Mouse (Mus musculus) hindbrain, embryonic 14.5 days (tissue): ENCODE data around the gene Fam155a. TPM values are rescaled to one million over a fixed set of nuclear protein-coding genes. Genes with fewer than 3 reads are reported as not detected.
A peak's percentile ranks its signal among the peaks of the same experiment; 100 is the strongest.

Experiments
- ATAC-seq: fragments of 200-750 bp; cut with Nextera tagmentation; 2 replicates; pipeline ENCODE4 v1.8.0; 2017; ENCODE audit warnings: moderate number of reproducible peaks, mild to moderate bottlenecking, moderate TSS enrichment, moderate library complexity; ENCODE audit not compliant: low FRiP score
- DNase-seq: peaks from one replicate; pipeline ENCODE4 v3.0.0-alpha.2; 2015; ENCODE audit warnings: low spot score
- H3K27ac ChIP-seq: fragments of 300-500 bp; sonication (generic); 2 replicates; pipeline ENCODE4 v1.5.1; 2014; ENCODE audit warnings: mild to moderate bottlenecking, moderate library complexity
- H3K27me3 ChIP-seq: fragments of 300-500 bp; sonication (generic); 2 replicates; pipeline ENCODE4 v1.6.1; 2014; ENCODE audit warnings: mild to moderate bottlenecking, low read length, mixed read lengths; ENCODE audit not compliant: control insufficient read depth, insufficient read depth
- H3K36me3 ChIP-seq: fragments of 300-500 bp; sonication (generic); replicated peaks from 2 replicates; pipeline ENCODE4 v1.6.1; 2014; ENCODE audit not compliant: control insufficient read depth, insufficient read depth
- H3K4me1 ChIP-seq: fragments of 300-500 bp; sonication (generic); replicated peaks from 2 replicates; pipeline ENCODE4 v1.6.1; 2014; ENCODE audit warnings: antibody characterized with exemption, low read length, mixed read lengths; ENCODE audit not compliant: control insufficient read depth, insufficient read depth
- H3K4me2 ChIP-seq: fragments of 300-500 bp; sonication (generic); replicated peaks from 2 replicates; pipeline ENCODE4 v1.6.1; 2014; ENCODE audit warnings: mild to moderate bottlenecking, moderate library complexity
- H3K4me3 ChIP-seq: fragments of 300-500 bp; sonication (generic); replicated peaks from 2 replicates; pipeline ENCODE4 v1.5.1; 2014; ENCODE audit warnings: mild to moderate bottlenecking, low read length
- H3K9ac ChIP-seq: fragments of 300-500 bp; sonication (generic); 2 replicates; pipeline ENCODE4 v1.6.1; 2014
- H3K9me3 ChIP-seq: fragments of 300-500 bp; sonication (generic); 2 replicates; pipeline ENCODE4 v1.6.1; 2016; ENCODE audit warnings: low read length; ENCODE audit not compliant: control insufficient read depth
- WGBS: fragments of 180-500 bp; shearing (Covaris S2); extraction: QIAGEN DNeasy Blood & Tissue Kit; methylation state at CpG from one replicate; pipeline ENCODE4 v1.1.7; 2014; 5-methylcytosine and 5-hydroxymethylcytosine counted together
- polyA plus RNA-seq: library from polyadenylated mRNA; unstranded; fragments of >200 nt; fragmentation: Nextera tagmentation; extraction: Ambion mirVana; gene quantifications from 2 replicates; pipeline ENCODE4 v1.2.1, GENCODE M21; 2014

Gene Fam155a
- polyA plus RNA-seq, 1 experiment from 2014 or later: 28.7 TPM

DNA sequence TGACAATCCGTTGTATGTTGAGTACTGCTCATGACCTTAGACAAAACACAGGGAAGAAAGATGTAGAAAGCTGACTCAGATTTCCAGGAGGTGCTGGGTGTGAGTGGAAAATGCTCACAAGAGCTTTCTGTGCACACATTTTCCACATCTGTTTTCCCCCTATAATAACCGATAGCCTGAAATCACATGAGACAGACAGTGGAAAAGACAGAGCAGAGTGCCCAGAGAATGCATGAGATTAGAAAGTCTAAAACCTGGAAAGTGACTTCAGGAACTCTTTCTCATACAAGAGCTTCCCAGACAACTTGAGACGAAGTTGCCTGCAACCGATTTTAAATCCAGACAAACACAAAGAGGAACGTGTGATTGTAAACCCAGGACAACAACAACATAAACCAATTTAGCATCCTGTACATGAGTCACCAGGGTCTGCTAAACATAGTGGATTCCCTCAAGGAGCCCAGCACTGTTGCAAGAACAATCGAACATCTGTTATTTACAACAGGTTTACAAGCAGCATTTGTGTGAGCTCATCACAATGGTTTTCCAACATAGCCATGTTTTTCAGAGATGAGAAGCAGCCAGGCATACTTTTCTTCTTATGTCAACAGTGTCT lies 163.8 kb downstream of the Fam155a start:
- Histone ChIP-seq H3K4me3 (no peak overlapping the region), H3K27me3 (no peaks in the 10 kb centered on the region), H3K36me3 (no peaks in the 10 kb centered on the region), H3K9ac (no peak overlapping the region), H3K27ac (no peak overlapping the region), H3K4me1 (peaks cover 24% of the 10 kb centered on the region; the same call in 1 of the 2 replicates), H3K4me2 (no peak overlapping the region), H3K9me3 (no peaks in the 10 kb centered on the region)
- ATAC-seq: no peak
- 75% methylated on average over 6 of the region's 6 CpGs for WGBS
- DNase-seq: no peak

DNA sequence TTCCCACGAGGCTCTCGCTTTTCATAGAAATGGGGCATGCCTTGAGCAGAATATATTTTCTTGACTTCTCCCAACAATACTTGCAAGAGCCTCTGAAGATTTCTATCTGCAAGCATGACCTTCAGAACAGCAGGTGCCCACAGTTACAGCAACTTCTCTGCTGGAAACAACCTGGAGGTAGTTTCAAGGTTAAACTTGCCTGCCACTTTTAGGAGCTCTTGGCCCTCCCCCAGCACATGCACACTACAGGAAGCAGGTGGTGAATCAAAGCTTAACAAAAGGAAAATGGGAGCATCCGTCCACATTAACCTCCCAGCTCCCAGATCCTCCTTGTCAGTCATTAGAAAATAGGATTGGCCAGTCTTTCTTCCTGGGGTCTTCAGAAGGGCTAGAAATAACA lies 175.0 kb downstream of the Fam155a start:
- Histone ChIP-seq H3K9me3 (no peaks in the 10 kb centered on the region), H3K27ac (no peak overlapping the region), H3K27me3 (no peaks in the 10 kb centered on the region), H3K4me1 (no peaks in the 10 kb centered on the region), H3K36me3 (no peaks in the 10 kb centered on the region), H3K4me2 (no peak overlapping the region), H3K4me3 (no peak overlapping the region), H3K9ac (no peak overlapping the region)
- WGBS: 54% methylated on average over 3 of the region's 3 CpGs
- no peak for DNase-seq
- no peak for ATAC-seq

DNA sequence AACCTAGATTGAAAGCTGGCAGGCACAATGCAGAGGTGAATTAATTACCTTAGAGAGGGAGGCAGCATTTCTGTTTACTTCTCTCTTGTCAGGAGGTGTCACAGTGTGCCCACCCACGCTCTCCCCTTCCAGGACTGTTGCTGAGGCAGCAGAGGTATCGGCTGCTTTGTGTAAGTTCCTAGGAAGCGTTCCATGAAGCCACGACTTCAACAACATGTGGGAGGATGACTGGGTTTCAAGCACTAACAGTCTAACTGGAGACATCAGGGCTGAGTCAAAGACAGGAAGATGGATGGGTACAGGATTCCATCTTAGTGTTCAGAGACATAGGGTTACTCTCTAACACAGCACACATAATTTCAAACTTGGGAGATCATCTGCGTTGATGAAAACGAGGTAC lies 189.1 kb downstream of the Fam155a start:
- no peak overlapping the region for H3K4me2 ChIP-seq
- ATAC-seq (no peak), DNase-seq (no peak)
- H3K4me3 ChIP-seq: no peak overlapping the region
- no peaks in the 10 kb centered on the region for H3K4me1 ChIP-seq
- H3K27me3 ChIP-seq: no peaks in the 10 kb centered on the region
- no peaks in the 10 kb centered on the region for H3K36me3 ChIP-seq
- 70% methylated on average over 6 of the region's 6 CpGs for WGBS
- H3K9me3 ChIP-seq: no peaks in the 10 kb centered on the region
- H3K27ac ChIP-seq: no peak overlapping the region
- H3K9ac ChIP-seq: no peak overlapping the region

DNA sequence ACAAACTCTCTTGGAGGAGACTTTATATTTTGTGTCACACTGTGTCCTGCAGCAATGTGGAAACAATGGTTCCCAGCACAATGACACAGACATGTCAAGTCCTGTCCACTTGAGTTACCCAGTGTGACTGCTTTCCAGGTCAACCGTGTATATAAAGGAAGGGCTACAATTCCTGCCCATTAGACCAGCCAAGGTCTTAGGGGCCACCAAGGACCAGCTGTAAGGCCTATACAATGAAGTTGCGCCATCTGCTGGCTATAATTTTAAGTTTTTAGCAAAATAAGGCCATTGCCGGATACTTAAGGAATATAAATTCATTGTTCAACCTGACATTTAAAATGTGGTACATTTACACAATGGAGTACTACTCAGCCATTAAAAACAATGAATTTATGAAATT lies 190.8 kb downstream of the Fam155a start:
- ATAC-seq (no peak), DNase-seq (peak; percentile 50)
- Histone ChIP-seq H3K4me3 (no peak overlapping the region), H3K4me1 (no peaks in the 10 kb centered on the region), H3K27me3 (no peaks in the 10 kb centered on the region), H3K9me3 (no peaks in the 10 kb centered on the region), H3K27ac (no peak overlapping the region), H3K36me3 (no peaks in the 10 kb centered on the region), H3K9ac (no peak overlapping the region), H3K4me2 (no peak overlapping the region)
- WGBS: 25% methylated on average over 3 of the region's 3 CpGs

DNA sequence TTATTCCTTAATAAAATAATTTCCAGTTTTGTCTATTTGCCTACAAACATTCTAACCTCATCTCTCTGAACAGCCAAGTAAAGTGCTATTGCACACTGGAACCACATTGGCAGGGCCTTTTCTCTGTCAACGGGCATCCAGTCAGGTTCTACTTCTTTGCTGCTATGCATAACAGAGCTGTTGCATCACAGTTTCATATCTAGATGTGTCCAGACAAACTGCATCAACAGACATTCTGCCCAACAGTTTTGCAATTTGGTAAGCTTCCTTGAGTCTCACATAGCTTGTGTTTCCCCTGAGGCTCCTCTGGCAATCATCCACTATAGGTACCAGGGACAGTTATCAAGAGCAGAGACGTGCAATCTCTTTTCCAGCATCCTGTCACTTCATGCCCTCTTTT lies 199.0 kb downstream of the Fam155a start:
- Histone ChIP-seq H3K4me3 (no peak overlapping the region), H3K4me2 (no peak overlapping the region), H3K9ac (no peak overlapping the region), H3K27me3 (no peaks in the 10 kb centered on the region), H3K4me1 (no peaks in the 10 kb centered on the region; the same call in 1 of the 2 replicates), H3K9me3 (no peaks in the 10 kb centered on the region), H3K27ac (no peak overlapping the region), H3K36me3 (no peaks in the 10 kb centered on the region)
- ATAC-seq (no peak), DNase-seq (no peak)
- 76% methylated on average over 2 of the region's 2 CpGs for WGBS

DNA sequence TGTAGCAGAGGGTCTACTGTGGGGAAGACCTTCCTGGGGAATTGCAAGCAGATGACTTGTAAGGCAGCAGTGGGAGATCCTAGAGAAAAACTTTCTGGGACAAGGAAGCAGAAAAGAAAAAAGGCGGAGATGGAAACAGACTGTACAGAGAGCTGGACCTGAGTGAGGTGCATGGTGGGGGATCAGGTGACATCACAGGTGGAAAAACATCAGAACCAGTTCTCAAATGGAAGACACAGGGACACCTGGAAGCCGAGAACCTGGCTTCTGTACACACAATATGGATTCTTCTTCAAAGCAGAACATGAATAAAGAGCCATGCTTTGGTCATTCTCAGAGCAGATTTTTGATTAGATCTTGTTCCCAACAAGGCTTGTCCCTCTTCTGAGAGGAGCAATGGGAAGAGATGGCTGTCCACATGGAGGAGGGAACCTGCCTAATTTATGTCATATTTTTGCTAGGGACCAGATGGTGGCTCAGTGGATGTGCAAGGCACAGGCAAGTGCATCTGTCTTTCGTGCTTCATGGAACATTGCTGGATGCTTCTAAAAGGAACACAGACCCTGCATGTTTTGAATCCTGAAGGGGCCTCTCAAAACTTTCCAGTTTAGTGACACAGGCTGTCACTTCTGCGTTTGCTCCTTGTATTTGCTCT lies 201.3 kb downstream of the Fam155a start:
- 88% methylated on average over 4 of the region's 4 CpGs for WGBS
- DNase-seq: no peak
- no peaks in the 10 kb centered on the region for H3K36me3 ChIP-seq
- no peak overlapping the region for H3K4me2 ChIP-seq
- no peaks in the 10 kb centered on the region for H3K9me3 ChIP-seq
- H3K27me3 ChIP-seq: no peaks in the 10 kb centered on the region
- no peak overlapping the region for H3K27ac ChIP-seq
- H3K4me1 ChIP-seq: no peaks in the 10 kb centered on the region; the same call in 1 of the 2 replicates
- no peak overlapping the region for H3K9ac ChIP-seq
- no peak for ATAC-seq
- H3K4me3 ChIP-seq: no peak overlapping the region

DNA sequence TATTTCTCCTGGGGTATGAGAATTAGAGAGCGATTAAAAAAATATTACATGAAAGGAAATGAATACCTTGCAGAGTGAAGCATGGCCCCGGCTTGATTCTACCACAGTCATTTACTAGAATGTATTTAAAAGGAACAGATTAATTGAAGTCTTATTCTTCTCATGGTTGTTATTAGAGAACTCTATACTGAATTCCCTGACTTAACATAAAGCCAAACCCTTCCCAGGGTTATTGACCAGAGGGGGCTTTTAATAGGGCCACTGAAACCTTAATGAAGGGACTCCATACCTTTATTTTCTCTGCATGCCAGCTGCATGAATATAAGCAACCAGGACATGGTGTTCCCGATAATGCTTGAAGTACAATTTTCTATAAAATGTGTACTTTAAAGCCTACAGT lies 221.8 kb downstream of the Fam155a start:
- DNase-seq (no peak), ATAC-seq (no peak)
- 80% methylated on average over 3 of the region's 3 CpGs for WGBS
- Histone ChIP-seq H3K9ac (no peak overlapping the region), H3K4me3 (no peak overlapping the region), H3K4me1 (peaks cover 23% of the 10 kb centered on the region), H3K36me3 (no peaks in the 10 kb centered on the region), H3K27ac (no peak overlapping the region), H3K4me2 (no peak overlapping the region), H3K27me3 (no peaks in the 10 kb centered on the region), H3K9me3 (no peaks in the 10 kb centered on the region)

DNA sequence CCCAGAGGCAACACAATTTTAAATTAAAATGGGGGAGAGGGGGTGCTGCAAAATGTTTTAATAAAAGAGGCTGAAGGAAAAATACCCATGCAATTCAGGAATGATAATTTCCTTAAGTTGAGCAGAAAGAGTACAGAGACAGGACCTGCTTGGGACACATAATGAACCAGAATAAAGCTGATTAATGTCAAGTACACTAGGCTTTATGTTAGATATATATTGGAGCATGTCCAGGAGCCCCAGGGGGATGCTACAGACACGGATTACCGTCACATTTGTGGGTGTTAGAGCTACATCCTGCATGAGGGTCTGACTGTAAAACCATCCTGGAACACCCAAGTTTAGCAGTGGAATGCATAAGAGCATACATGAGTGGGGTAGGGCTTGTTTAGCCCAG lies 223.4 kb downstream of the Fam155a start:
- Histone ChIP-seq H3K9me3 (no peaks in the 10 kb centered on the region), H3K9ac (no peak overlapping the region), H3K4me3 (no peak overlapping the region), H3K4me2 (no peak overlapping the region), H3K36me3 (no peaks in the 10 kb centered on the region), H3K4me1 (peaks cover 23% of the 10 kb centered on the region), H3K27ac (peak overlapping the region; percentile 16; the same call in 1 of the 2 replicates), H3K27me3 (no peaks in the 10 kb centered on the region)
- 30% methylated on average over 2 of the region's 2 CpGs for WGBS
- ATAC-seq (no peak), DNase-seq (no peak)

DNA sequence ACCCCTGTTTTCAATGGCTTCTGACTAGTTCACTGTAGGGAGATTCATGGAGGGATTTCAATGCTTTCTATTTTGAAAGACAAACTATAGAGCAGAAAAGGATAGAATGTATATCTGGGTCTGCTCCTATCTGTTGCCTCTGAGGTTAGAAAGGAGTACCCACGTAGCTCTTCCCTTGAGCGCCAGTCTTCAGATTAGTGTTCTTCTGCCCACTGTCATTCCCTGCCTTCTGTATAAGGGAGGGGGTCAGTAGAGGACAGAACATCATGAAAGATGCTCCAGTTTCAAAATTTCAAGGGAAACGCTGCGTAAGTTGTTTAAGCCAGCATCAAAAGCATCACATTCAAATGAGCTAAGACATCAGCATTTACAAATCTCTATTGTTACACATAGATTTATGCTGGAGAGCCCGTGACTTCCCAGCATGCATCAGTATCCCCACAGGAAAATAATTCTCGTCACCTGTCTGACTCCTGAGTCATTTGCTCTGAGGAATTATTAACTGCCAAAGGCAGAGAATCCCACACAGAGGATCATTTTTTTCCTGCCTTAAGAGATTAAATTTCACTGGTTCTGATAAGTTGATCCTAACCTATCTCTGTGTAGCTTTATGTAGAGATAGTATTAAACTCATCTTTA lies 223.9 kb downstream of the Fam155a start:
- ATAC-seq (peak; percentile 27; the same call in 1 of the 2 replicates), DNase-seq (no peak)
- H3K9ac ChIP-seq: no peak overlapping the region
- WGBS: 49% methylated on average over 6 of the region's 6 CpGs
- H3K9me3 ChIP-seq: no peaks in the 10 kb centered on the region
- no peak overlapping the region for H3K4me3 ChIP-seq
- H3K4me1 ChIP-seq: peaks cover 23% of the 10 kb centered on the region
- no peak overlapping the region for H3K4me2 ChIP-seq
- H3K27me3 ChIP-seq: no peaks in the 10 kb centered on the region
- H3K36me3 ChIP-seq: no peaks in the 10 kb centered on the region
- H3K27ac ChIP-seq: peak overlapping the region; percentile 76
